Mouse (Mus musculus) lung, adult 2 months (tissue): ENCODE results near the gene Tnk1.

Source experiments
- CTCF ChIP-seq: fragments of 200-500 bp; IDR thresholded peaks from 2 replicates; pipeline ENCODE4 v1.5.1; 2011; ENCODE audit warnings: mild to moderate bottlenecking, low read length, control low read depth; ENCODE audit not compliant: insufficient read depth
- POLR2A ChIP-seq: fragments of 200-500 bp; IDR thresholded peaks from 2 replicates; pipeline ENCODE4 v1.6.1; 2011; ENCODE audit warnings: low read depth, mild to moderate bottlenecking, control low read depth, low read length, borderline replicate concordance; ENCODE audit errors: extremely low read depth

DNA sequence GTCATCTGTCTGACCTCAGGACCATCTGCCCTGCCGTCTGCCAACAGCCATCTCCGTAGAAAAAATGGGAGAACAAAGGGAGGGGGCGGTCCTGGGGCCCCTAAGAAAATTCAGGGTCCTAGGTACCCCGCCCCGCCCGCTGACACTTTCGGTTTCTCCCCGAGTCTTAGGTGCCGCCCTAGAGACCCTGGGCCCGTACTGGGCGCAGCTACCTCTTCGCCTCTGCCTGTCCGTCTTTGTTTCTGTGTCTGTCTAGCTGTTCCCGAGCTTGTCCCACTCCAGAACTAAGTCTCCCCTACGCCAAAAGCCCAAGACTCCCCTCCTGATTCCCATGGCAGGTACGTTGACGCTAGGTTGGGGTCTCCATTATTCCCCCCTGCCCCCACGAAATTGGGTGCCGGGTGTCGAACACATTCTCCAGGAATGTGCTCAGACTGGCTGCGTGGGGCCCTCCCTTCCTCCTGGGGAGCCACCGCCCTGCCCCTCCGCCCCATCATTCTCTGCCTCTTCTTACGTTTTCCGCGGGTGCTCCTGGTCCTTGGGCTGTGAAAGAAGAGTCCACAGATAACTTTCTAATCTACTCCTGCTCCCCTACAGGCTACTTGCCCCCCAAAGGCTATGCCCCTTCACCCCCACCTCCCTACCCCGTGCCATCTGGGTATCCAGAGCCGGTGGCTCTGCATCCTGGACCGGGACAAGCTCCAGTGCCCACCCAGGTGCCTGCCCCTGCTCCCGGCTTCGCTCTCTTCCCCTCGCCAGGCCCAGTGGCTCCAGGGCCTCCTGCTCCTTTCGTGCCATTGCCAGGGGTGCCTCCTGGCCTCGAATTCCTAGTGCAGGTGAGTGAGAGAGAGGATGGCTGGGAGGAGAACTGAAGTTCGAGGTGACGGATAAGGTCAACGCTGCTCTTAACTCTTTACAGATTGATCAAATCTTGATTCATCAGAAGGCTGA, 11.5 kb downstream of the Tnk1 start:
- TF ChIP-seq CTCF, result no peak
- TF ChIP-seq POLR2A, result no peak; the same call in 1 of the 2 replicates
